Mouse (Mus musculus) kidney, adult 2 months (tissue): ENCODE results near the gene Tent4b. TPM values are rescaled to one million over a fixed set of nuclear protein-coding genes. Genes with fewer than 3 reads are reported as not detected.

ENCODE experiments used
- DNase-seq: peaks from one replicate; pipeline ENCODE4 v3.0.0; 2021
- H3K27ac ChIP-seq: fragments of 200-500 bp; 2 replicates; pipeline ENCODE4 v1.5.1; 2012; ENCODE audit warnings: low read depth, low read length, control low read depth, inconsistent platforms; ENCODE audit not compliant: insufficient read depth
- H3K27me3 ChIP-seq: fragments of 200-500 bp; replicated peaks from 2 replicates; pipeline ENCODE4 v1.6.1; 2012; ENCODE audit warnings: mild to moderate bottlenecking, moderate library complexity, low read length, inconsistent platforms; ENCODE audit not compliant: control insufficient read depth, insufficient read depth
- H3K36me3 ChIP-seq: fragments of 200-500 bp; 2 replicates; pipeline ENCODE4 v1.6.1; 2012; ENCODE audit warnings: mild to moderate bottlenecking, moderate library complexity, low read length, inconsistent platforms; ENCODE audit not compliant: control insufficient read depth, insufficient read depth
- H3K4me1 ChIP-seq: fragments of 200-500 bp; 2 replicates; pipeline ENCODE4 v1.6.1; 2011; ENCODE audit warnings: low read length; ENCODE audit not compliant: control insufficient read depth, insufficient read depth
- H3K4me3 ChIP-seq: fragments of 200-500 bp; 2 replicates; pipeline ENCODE4 v1.5.1; 2011; ENCODE audit warnings: mild to moderate bottlenecking, low read depth, low read length, control low read depth; ENCODE audit not compliant: insufficient read depth
- CTCF ChIP-seq: fragments of 200-500 bp; conservative IDR thresholded peaks from 2 replicates; pipeline ENCODE4 v1.5.1; 2011; ENCODE audit warnings: low read depth, mild to moderate bottlenecking, control low read depth, low read length, moderate library complexity, mixed read lengths; ENCODE audit not compliant: insufficient read depth, insufficient read length
- POLR2A ChIP-seq: fragments of 200-500 bp; IDR thresholded peaks from one replicate; pipeline ENCODE4 v1.6.1; 2011; ENCODE audit warnings: low read depth, low read length, control low read depth
- WGBS: fragments of 180-500 bp; shearing (Covaris S2); methylation state at CpG from one replicate; pipeline ENCODE4 v1.1.7; 2018; 5-methylcytosine and 5-hydroxymethylcytosine counted together
- polyA plus RNA-seq: library from polyadenylated mRNA; depleted of rRNA; stranded (reverse); fragments of >200 nt; gene quantifications from 2 replicates; pipeline ENCODE4 v1.2.3, GENCODE M21; 2012

Gene Tent4b
- polyA plus RNA-seq, 1 experiment: 28.8 TPM

DNA sequence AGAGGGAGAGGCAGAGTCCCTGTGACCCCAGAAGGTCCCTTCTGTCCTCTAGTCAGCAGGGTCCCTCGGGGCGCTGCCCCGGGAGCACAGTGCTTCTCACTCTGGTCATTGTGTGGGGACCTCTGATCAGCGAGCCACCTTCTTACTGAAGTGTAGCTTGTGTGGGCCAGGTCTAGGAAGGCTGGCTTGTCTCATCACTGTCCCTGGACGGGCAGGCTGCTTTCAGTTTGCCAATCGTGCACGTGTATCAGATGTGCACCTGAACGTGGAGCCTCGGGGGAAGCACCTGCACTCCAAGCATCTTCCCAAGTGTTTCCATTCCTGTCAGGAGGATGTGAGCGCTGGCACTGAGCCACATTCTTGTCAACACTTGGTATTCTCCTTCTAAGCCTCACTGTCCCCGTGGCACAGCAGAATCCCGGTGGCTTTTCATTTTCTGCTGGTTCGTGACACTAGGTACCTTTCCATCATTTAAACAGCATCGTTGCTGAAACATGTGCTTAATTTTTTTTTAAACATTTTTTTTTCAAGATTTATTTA, 87.5 kb downstream of the Tent4b start:
- no peak overlapping the region for H3K27ac ChIP-seq
- WGBS: 82% methylated on average over 14 of the region's 14 CpGs
- TF ChIP-seq CTCF: no peak
- TF ChIP-seq POLR2A: no peak
- H3K4me3 ChIP-seq: no peak overlapping the region
- H3K36me3 ChIP-seq: no peaks in the 10 kb centered on the region
- no peaks in the 10 kb centered on the region for H3K4me1 ChIP-seq
- no peak for DNase-seq
- H3K27me3 ChIP-seq: no peaks in the 10 kb centered on the region

DNA sequence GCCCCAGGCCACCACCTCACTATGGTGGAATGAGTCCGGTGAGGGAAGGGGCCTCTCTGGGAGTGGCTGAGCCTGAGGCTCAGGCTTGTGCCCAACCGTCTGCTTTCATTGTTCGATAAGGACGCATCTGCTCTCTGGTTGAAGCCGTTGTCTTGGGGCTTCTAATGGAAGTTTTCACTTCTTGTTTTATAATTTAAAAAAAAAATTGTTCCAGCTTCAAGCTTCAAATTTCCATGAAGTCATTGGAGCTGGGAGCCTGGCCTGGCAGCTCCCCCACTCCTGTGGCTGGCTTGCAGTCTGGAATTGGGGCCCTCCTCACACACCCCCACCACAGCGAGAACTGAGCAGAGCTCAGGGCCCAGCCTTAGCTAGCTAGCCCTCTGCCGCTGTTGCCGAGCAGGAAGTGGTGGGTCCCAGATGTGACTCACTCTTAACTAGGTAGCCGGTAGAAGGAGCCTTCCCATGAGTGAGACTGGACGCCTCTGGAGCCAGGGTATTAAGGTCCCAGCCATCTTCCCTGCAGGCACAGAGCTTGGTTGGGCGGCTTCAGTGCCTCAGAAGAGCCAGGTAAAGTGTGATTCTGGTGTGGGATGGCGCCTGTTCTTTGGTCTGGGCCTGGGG, 89.7 kb downstream of the Tent4b start:
- DNase-seq: no peak
- no peaks in the 10 kb centered on the region for H3K4me1 ChIP-seq
- H3K27me3 ChIP-seq: no peaks in the 10 kb centered on the region
- TF ChIP-seq CTCF: no peak
- no peak for TF ChIP-seq POLR2A
- no peak overlapping the region for H3K4me3 ChIP-seq
- no peaks in the 10 kb centered on the region for H3K36me3 ChIP-seq
- WGBS: 80% methylated on average over 12 of the region's 12 CpGs
- no peak overlapping the region for H3K27ac ChIP-seq

DNA sequence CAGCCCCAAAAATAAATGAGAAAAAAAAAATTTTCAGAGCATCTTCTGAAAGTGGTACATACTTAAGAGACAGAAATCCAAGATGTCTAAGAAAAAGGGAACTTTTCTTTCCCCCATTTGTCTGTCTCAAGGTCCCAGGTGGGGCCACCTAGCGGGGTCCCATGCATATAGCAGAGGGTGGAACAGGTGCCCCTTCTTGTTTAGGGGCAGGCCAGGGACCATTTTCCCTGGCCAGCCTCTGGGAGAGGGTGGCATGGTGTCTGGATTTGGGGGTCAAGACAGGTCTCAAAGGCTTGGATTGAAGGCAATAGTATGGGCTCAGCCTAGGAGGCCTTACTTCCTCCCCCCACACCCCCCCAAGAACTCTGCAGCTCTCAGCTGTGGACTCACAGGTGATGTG, 90.9 kb downstream of the Tent4b start:
- WGBS: 91% methylated on average over 1 of the region's 1 CpGs
- Histone ChIP-seq H3K27ac (no peak overlapping the region), H3K27me3 (no peaks in the 10 kb centered on the region), H3K4me3 (no peak overlapping the region), H3K4me1 (no peaks in the 10 kb centered on the region), H3K36me3 (no peaks in the 10 kb centered on the region)
- no peak for DNase-seq
- TF ChIP-seq CTCF (no peak), POLR2A (no peak)

DNA sequence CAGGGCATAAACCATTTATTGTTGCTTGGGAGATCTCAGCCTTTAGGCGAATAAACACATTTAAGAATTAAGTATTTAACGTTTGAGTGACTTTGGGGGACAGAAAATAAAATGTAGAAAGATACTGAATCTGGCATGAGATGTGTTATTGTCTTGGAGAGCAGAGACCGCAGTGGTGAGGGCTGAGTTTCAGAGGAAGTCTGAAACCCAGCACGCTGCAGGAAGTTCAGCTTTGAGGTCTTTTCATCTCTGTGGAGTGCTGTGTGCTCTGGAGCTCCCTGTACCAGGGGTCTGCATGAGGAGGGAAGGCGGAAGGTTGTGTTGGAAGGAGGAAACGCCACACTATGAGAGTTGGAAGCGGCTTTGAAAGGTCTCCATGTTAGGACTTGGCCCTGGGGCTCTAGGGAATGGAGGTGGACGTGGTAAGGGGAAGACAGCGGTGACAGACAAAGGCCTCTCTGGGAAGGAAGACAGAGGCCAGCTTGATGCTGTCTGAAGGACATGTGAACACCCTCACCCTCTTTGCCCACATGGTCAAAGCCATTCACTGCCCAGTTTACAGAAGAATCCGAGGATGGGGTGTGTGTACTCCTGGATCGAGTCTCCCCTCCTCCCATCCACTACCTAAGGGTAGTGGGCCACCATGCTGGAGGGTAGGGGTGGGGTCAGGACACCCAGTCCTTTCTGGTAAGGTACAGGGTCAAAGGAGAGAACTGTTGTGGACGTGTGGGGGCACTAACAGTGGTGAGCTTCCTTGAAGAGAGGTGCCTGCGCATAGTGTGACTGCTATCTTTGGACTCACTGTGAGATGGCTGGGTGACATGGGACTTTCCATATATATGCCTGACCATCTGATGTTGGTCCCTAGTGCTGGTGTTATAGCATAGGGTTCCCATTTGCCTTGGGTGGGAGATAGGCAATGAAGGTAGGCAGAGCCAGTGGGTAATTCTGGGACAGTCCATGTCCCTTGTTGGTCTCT, 91.6 kb downstream of the Tent4b start:
- Histone ChIP-seq H3K4me3 (no peak overlapping the region), H3K27me3 (no peaks in the 10 kb centered on the region), H3K36me3 (no peaks in the 10 kb centered on the region), H3K27ac (no peak overlapping the region), H3K4me1 (no peaks in the 10 kb centered on the region)
- WGBS: 78% methylated on average over 13 of the region's 13 CpGs
- TF ChIP-seq POLR2A (no peak), CTCF (no peak)
- DNase-seq: no peak

DNA sequence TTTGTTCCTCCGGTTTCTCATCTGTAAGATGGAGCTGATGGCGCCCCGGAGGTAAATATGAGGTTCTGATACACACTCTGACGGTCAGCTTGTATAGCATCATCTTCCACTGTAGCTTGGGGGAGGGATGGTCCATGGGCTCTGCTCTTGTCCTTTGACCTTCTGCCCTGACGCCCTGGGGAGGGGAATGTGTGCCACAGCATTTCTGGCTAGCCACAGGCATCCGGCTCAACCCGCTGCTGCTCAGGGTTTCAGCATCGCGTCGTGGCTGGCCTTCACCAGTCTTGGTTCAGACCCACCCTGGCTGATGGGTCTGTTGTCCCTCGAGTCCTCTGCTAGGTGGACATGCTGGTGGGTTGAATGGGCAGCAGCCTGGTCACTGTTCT, 92.3 kb downstream of the Tent4b start:
- DNase-seq: no peak
- no peaks in the 10 kb centered on the region for H3K4me1 ChIP-seq
- 82% methylated on average over 11 of the region's 11 CpGs for WGBS
- TF ChIP-seq POLR2A (no peak), CTCF (no peak)
- H3K4me3 ChIP-seq: no peak overlapping the region
- H3K36me3 ChIP-seq: no peaks in the 10 kb centered on the region
- H3K27me3 ChIP-seq: no peaks in the 10 kb centered on the region
- H3K27ac ChIP-seq: no peak overlapping the region

DNA sequence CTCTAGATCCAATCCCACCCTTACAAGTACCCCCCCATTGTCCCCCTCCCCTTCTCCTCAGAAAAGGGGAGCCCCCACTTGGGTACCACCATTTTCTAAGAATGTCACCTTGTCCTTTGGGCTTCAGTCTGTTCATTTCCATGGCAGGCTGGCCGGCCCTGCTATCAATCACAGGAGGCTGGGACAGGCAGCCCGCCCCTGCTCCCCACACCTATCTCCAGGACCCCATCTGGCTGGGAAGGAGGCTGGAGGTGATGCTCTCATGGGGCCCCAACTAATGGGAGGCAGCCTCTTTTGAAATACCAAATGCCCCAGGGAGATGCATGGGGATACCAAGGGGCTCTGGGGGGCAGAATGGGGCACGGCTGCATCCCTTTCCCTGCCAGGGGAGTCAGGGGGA, 93.9 kb downstream of the Tent4b start:
- H3K27me3 ChIP-seq: no peaks in the 10 kb centered on the region
- no peak for DNase-seq
- no peaks in the 10 kb centered on the region for H3K36me3 ChIP-seq
- no peak for TF ChIP-seq POLR2A
- TF ChIP-seq CTCF: no peak
- no peaks in the 10 kb centered on the region for H3K4me1 ChIP-seq
- WGBS: 88% methylated on average over 3 of the region's 3 CpGs
- H3K4me3 ChIP-seq: no peak overlapping the region
- H3K27ac ChIP-seq: no peak overlapping the region

DNA sequence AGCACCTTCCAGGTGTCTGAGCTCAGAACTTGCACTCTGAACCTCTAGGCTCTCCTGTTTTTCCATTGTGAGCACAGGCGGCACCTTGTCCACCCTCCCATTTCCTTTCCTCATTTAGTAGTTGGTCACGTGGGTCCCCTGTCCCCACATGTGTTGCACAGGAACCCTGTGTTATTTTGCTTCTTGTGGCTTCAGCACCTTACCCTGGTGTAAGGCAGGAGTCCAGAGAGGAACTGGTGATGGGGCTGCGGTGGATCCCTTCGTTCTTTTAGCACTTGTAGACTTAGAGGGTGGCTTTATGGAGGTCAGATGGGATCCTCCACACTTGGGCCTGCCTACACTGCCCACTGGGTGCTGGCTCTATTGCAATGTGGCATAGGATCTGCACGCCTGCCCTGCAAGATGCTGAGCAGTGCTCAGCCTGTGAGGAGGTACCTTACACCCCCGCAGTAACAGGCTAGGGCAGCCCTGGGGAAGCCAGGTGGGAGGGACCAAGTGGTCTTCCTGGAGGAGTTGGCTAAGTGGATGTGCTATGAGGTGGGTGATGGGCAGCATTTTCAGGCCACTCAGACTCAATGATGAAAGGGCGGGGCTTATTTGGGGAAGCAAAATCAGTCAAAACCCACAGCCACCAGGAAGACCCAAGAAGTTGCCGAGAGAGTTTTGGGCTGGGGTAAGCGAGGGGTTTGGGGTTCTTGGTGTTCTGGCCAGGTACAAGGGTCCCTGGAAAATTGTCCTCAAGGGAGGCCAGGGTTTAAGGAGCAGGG, 94.8 kb downstream of the Tent4b start:
- WGBS: 85% methylated on average over 9 of the region's 9 CpGs
- H3K36me3 ChIP-seq: no peaks in the 10 kb centered on the region
- no peak for TF ChIP-seq CTCF
- no peak for TF ChIP-seq POLR2A
- no peak overlapping the region for H3K4me3 ChIP-seq
- no peaks in the 10 kb centered on the region for H3K4me1 ChIP-seq
- H3K27me3 ChIP-seq: no peaks in the 10 kb centered on the region
- peak; percentile 26 for DNase-seq
- H3K27ac ChIP-seq: no peak overlapping the region
